Mouse (Mus musculus): ENCODE measurements around the gene Rhov.
A peak's percentile ranks its signal among the peaks of the same experiment; 100 is the strongest.

Rhov gene

GRCm38 (mm10) chr2:119292281-119292680, 21.2 kb upstream of the Rhov start:
- no peak for DNase-seq (ENCODE audit: low spot score)

- no peak for DNase-seq (ENCODE audit: low spot score)
Measured at GRCm38 (mm10) chr2:119289014-119289416, 17.9 kb upstream of the Rhov start.

- peak; percentile 97 for DNase-seq (ENCODE audit: low spot score)
Measured at GRCm38 (mm10) chr2:119288270-119288882, 17.3 kb upstream of the Rhov start, which contains the start of gene Vps18. TSS of gene Vps18 (plus strand) at chr2:119288740.

GRCm38 (mm10) chr2:119287372-119287771, 16.3 kb upstream of the Rhov start:
- DNase-seq (ENCODE audit: low spot score), result no peak

- no peak for DNase-seq (ENCODE audit: low spot score)
Measured at GRCm38 (mm10) chr2:119281899-119282565, 11.0 kb upstream of the Rhov start.

- DNase-seq (ENCODE audit: low spot score), result no peak
Measured at GRCm38 (mm10) chr2:119277810-119278209, 6.7 kb upstream of the Rhov start.

GRCm38 (mm10) chr2:119276926-119277325, 5.9 kb upstream of the Rhov start:
- DNase-seq (ENCODE audit: low spot score), result no peak

GRCm38 (mm10) chr2:119274126-119274525, 3.1 kb upstream of the Rhov start:
- no peak for DNase-seq (ENCODE audit: low spot score)

GRCm38 (mm10) chr2:119270286-119270642, 808 bp downstream of the Rhov start:
- no peak for DNase-seq (ENCODE audit: low spot score)

- peak; percentile 39 for DNase-seq (ENCODE audit: low spot score)
Measured at GRCm38 (mm10) chr2:119263813-119264212, 7.3 kb downstream of the Rhov start.

- DNase-seq (ENCODE audit: low spot score), result peak; percentile 94
Measured at GRCm38 (mm10) chr2:119262978-119263377, 8.1 kb downstream of the Rhov start.

GRCm38 (mm10) chr2:119261326-119261725, 9.7 kb downstream of the Rhov start:
- peak; percentile 58 for DNase-seq (ENCODE audit: low spot score)

GRCm38 (mm10) chr2:119260518-119260917, 10.6 kb downstream of the Rhov start:
- no peak for DNase-seq (ENCODE audit: low spot score)

GRCm38 (mm10) chr2:119254976-119255375, 16.1 kb downstream of the Rhov start:
- no peak for DNase-seq (ENCODE audit: low spot score)

- peak; percentile 88 for DNase-seq (ENCODE audit: low spot score)
Measured at GRCm38 (mm10) chr2:119250826-119251478, 20.1 kb downstream of the Rhov start.

- DNase-seq (ENCODE audit: low spot score), result peak; percentile 24
Measured at GRCm38 (mm10) chr2:119250377-119250776, 20.7 kb downstream of the Rhov start.

GRCm38 (mm10) chr2:119249592-119250061, 21.4 kb downstream of the Rhov start:
- DNase-seq (ENCODE audit: low spot score), result no peak

- DNase-seq (ENCODE audit: low spot score), result no peak
Measured at GRCm38 (mm10) chr2:119247904-119248303, 23.2 kb downstream of the Rhov start.

GRCm38 (mm10) chr2:119245246-119245645, 25.8 kb downstream of the Rhov start:
- DNase-seq (ENCODE audit: low spot score), result no peak

GRCm38 (mm10) chr2:119242548-119242947, 28.5 kb downstream of the Rhov start:
- no peak for DNase-seq (ENCODE audit: low spot score)

GRCm38 (mm10) chr2:119240819-119241186, 30.3 kb downstream of the Rhov start:
- no peak for DNase-seq (ENCODE audit: low spot score)

GRCm38 (mm10) chr2:119240075-119240818, 30.8 kb downstream of the Rhov start:
- DNase-seq (ENCODE audit: low spot score), result no peak

GRCm38 (mm10) chr2:119238671-119239070, 32.4 kb downstream of the Rhov start:
- DNase-seq (ENCODE audit: low spot score), result no peak

All from MN1 (cell line).